Mouse (Mus musculus): ENCODE results near the gene Fam90a1a. TPM values are rescaled to one million over a fixed set of nuclear protein-coding genes. Genes with fewer than 3 reads are reported as not detected.
"Not testable (repeated sequence)": the region's sequence is repeated elsewhere in the genome, so short reads cannot be mapped to it uniquely, and the experiment has no call there.

The Fam90a1a gene
- polyA plus RNA-seq (2015; fragmentation: Nextera tagmentation; extraction: Ambion mirVana): not detected in 2 replicates

GRCm38 (mm10) chr8:21958414-21958813 lies at the start of gene Fam90a1a:
Fam90a1a (plus strand) TSS chr8:21958714.
- H3K9ac ChIP-seq (ENCODE audit: low read depth, low read length): no peak within 1 kb of the TSS
- no peaks in the 10 kb centered on the region for H3K9me3 ChIP-seq (replicated peaks; ENCODE audit: low read length)
- no peaks in the 10 kb centered on the region for H3K36me3 ChIP-seq (ENCODE audit: insufficient read depth, low read length)
- no peak within 1 kb of the TSS for H3K4me2 ChIP-seq (ENCODE audit: low read length)
- H3K4me1 ChIP-seq (replicated peaks; ENCODE audit: insufficient read depth, low read length): no peaks in the 10 kb centered on the region
- H3K27me3 ChIP-seq (ENCODE audit: insufficient read depth, low read length): no peaks in the 10 kb centered on the region
- no peak for TF ChIP-seq CTCF (IDR thresholded peaks at IDR 0.05; ENCODE audit: low read depth)
- no peak for DNase-seq (ENCODE audit: low spot score)
- WGBS: 77% methylated on average over 2 of the region's 2 CpGs
- H3K27ac ChIP-seq: no peak within 1 kb of the TSS
- ATAC-seq (replicated peaks; ENCODE audit: low FRiP score, low read depth): no peak
- no peak within 1 kb of the TSS for H3K4me3 ChIP-seq (replicated peaks; ENCODE audit: low read depth, low read length)

- Histone ChIP-seq H3K36me3 (ENCODE audit: insufficient read depth, low read length) (no peaks in the 10 kb centered on the region), H3K9me3 (replicated peaks; ENCODE audit: low read length) (no peaks in the 10 kb centered on the region), H3K9ac (ENCODE audit: low read depth, low read length) (no peak overlapping the region), H3K4me3 (replicated peaks; ENCODE audit: low read depth, low read length) (no peak overlapping the region), H3K27me3 (ENCODE audit: insufficient read depth, low read length) (no peaks in the 10 kb centered on the region), H3K4me2 (ENCODE audit: low read length) (no peak overlapping the region), H3K4me1 (replicated peaks; ENCODE audit: insufficient read depth, low read length) (no peaks in the 10 kb centered on the region), H3K27ac (no peak overlapping the region)
- no peak for TF ChIP-seq CTCF (IDR thresholded peaks at IDR 0.05; ENCODE audit: low read depth)
- 10% methylated on average over 1 of the region's 1 CpGs for WGBS
- no peak for ATAC-seq (replicated peaks; ENCODE audit: low FRiP score, low read depth)
- DNase-seq (ENCODE audit: low spot score): no peak
Measured at GRCm38 (mm10) chr8:21911931-21912330, 46.6 kb upstream of the Fam90a1a start.

GRCm38 (mm10) chr8:21912554-21912953 lies 46.0 kb upstream of the Fam90a1a start:
- Histone ChIP-seq H3K27me3 (ENCODE audit: insufficient read depth, low read length) (no peaks in the 10 kb centered on the region), H3K4me2 (ENCODE audit: low read length) (no peak overlapping the region), H3K27ac (no peak overlapping the region), H3K9ac (ENCODE audit: low read depth, low read length) (no peak overlapping the region), H3K4me1 (replicated peaks; ENCODE audit: insufficient read depth, low read length) (no peaks in the 10 kb centered on the region), H3K4me3 (replicated peaks; ENCODE audit: low read depth, low read length) (no peak overlapping the region), H3K36me3 (ENCODE audit: insufficient read depth, low read length) (no peaks in the 10 kb centered on the region), H3K9me3 (replicated peaks; ENCODE audit: low read length) (no peaks in the 10 kb centered on the region)
- 32% methylated on average over 2 of the region's 2 CpGs for WGBS
- no peak for TF ChIP-seq CTCF (IDR thresholded peaks at IDR 0.05; ENCODE audit: low read depth)
- no peak for DNase-seq (ENCODE audit: low spot score)
- no peak for ATAC-seq (replicated peaks; ENCODE audit: low FRiP score, low read depth)

- ATAC-seq (replicated peaks; ENCODE audit: low FRiP score, low read depth): no peak
- TF ChIP-seq CTCF (IDR thresholded peaks at IDR 0.05; ENCODE audit: low read depth): no peak
Measured at GRCm38 (mm10) chr8:21915625-21916024, 42.9 kb upstream of the Fam90a1a start.

GRCm38 (mm10) chr8:21930754-21931153 lies 27.8 kb upstream of the Fam90a1a start:
- H3K36me3 ChIP-seq (ENCODE audit: insufficient read depth, low read length); H3K4me2 ChIP-seq (ENCODE audit: low read length); H3K27me3 ChIP-seq (ENCODE audit: insufficient read depth, low read length); H3K9ac ChIP-seq (ENCODE audit: low read depth, low read length); H3K27ac ChIP-seq; H3K9me3 ChIP-seq (replicated peaks; ENCODE audit: low read length); DNase-seq (ENCODE audit: low spot score); H3K4me1 ChIP-seq (replicated peaks; ENCODE audit: insufficient read depth, low read length); ATAC-seq (replicated peaks; ENCODE audit: low FRiP score, low read depth); H3K4me3 ChIP-seq (replicated peaks; ENCODE audit: low read depth, low read length): not testable (repeated sequence)
- WGBS: 93% methylated on average over 3 of the region's 3 CpGs

More at GRCm38 (mm10) chr8:21915625-21916024, 42.9 kb upstream of the Fam90a1a start:
- no peak overlapping the region for H3K27ac ChIP-seq
- H3K4me2 ChIP-seq (ENCODE audit: low read length): no peak overlapping the region
- no peaks in the 10 kb centered on the region for H3K27me3 ChIP-seq (ENCODE audit: insufficient read depth, low read length)
- H3K4me1 ChIP-seq (replicated peaks; ENCODE audit: insufficient read depth, low read length): no peaks in the 10 kb centered on the region
- no peak overlapping the region for H3K4me3 ChIP-seq (replicated peaks; ENCODE audit: low read depth, low read length)
- H3K9me3 ChIP-seq (replicated peaks; ENCODE audit: low read length): no peaks in the 10 kb centered on the region
- H3K36me3 ChIP-seq (ENCODE audit: insufficient read depth, low read length): no peaks in the 10 kb centered on the region
- DNase-seq (ENCODE audit: low spot score): no peak
- no peak overlapping the region for H3K9ac ChIP-seq (ENCODE audit: low read depth, low read length)
- 91% methylated on average over 3 of the region's 3 CpGs for WGBS

DNA sequence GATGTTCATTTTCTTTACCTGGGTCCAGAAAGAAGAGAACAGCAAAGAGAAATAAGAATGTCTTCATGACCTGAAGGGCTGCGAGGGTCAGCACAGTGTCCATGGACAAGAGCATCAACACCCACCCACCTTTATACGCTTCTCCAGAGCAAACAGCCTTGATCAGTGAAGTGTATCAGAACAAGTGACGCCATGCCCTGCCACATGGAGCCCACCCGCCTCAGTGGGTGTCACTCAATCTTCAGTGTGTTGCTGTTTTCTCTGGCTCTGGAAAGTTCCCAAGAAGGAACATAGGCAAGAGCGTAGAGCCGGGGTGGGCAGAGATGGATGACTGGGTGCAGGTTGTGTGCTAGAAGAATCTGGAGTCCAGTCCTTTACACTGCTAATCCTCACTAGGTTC lies 25.9 kb upstream of the Fam90a1a start, which contains the start of gene Defb15:
Gene Defb15 (minus strand): TSS at position 101 of the 400 bp plus-strand sequence.
- H3K4me3 ChIP-seq (replicated peaks; ENCODE audit: low read depth, low read length): no peak within 1 kb of the TSS
- no peak within 1 kb of the TSS for H3K4me2 ChIP-seq (ENCODE audit: low read length)
- no peak for TF ChIP-seq CTCF (IDR thresholded peaks at IDR 0.05; ENCODE audit: low read depth)
- WGBS: 79% methylated on average over 6 of the region's 6 CpGs
- H3K9ac ChIP-seq (ENCODE audit: low read depth, low read length): no peak within 1 kb of the TSS
- H3K4me1 ChIP-seq (replicated peaks; ENCODE audit: insufficient read depth, low read length): no peaks in the 10 kb centered on the region
- no peaks in the 10 kb centered on the region for H3K27me3 ChIP-seq (ENCODE audit: insufficient read depth, low read length)
- ATAC-seq (replicated peaks; ENCODE audit: low FRiP score, low read depth) (no peak), DNase-seq (ENCODE audit: low spot score) (no peak)
- H3K36me3 ChIP-seq (ENCODE audit: insufficient read depth, low read length): no peaks in the 10 kb centered on the region
- no peak within 1 kb of the TSS for H3K27ac ChIP-seq
- H3K9me3 ChIP-seq (replicated peaks; ENCODE audit: low read length): no peaks in the 10 kb centered on the region

- not testable (repeated sequence) for H3K27ac ChIP-seq; H3K27me3 ChIP-seq (ENCODE audit: insufficient read depth, low read length); H3K4me3 ChIP-seq (replicated peaks; ENCODE audit: low read depth, low read length); H3K4me2 ChIP-seq (ENCODE audit: low read length); ATAC-seq (replicated peaks; ENCODE audit: low FRiP score, low read depth); DNase-seq (ENCODE audit: low spot score); H3K36me3 ChIP-seq (ENCODE audit: insufficient read depth, low read length); H3K4me1 ChIP-seq (replicated peaks; ENCODE audit: insufficient read depth, low read length); H3K9me3 ChIP-seq (replicated peaks; ENCODE audit: low read length); H3K9ac ChIP-seq (ENCODE audit: low read depth, low read length)
- 83% methylated on average over 4 of the region's 4 CpGs for WGBS
Measured at GRCm38 (mm10) chr8:21938052-21938451, 20.5 kb upstream of the Fam90a1a start, which contains the start of gene Defb35. Defb35 (plus strand) TSS chr8:21938352.
